Mouse (Mus musculus) limb, embryonic 15.5 days (tissue): ENCODE measurements around the gene Exosc8. TPM values are rescaled to one million over a fixed set of nuclear protein-coding genes. Genes with fewer than 3 reads are reported as not detected.

Experiments
- ATAC-seq: fragments of 200-750 bp; cut with Nextera tagmentation; 2 replicates; pipeline ENCODE4 v1.8.0; 2017; ENCODE audit warnings: low read depth, moderate TSS enrichment; ENCODE audit not compliant: insufficient number of reproducible peaks, low FRiP score, low TSS enrichment
- H3K27ac ChIP-seq: fragments of 300-500 bp; sonication (generic); 2 replicates; pipeline ENCODE4 v1.5.1; 2015; ENCODE audit warnings: moderate library complexity, mild to moderate bottlenecking, inconsistent platforms
- H3K27me3 ChIP-seq: fragments of 300-500 bp; sonication (generic); 2 replicates; pipeline ENCODE4 v1.6.1; 2015; ENCODE audit warnings: inconsistent platforms
- H3K36me3 ChIP-seq: fragments of 300-500 bp; sonication (generic); 2 replicates; pipeline ENCODE4 v1.6.1; 2015; ENCODE audit warnings: inconsistent platforms
- H3K4me1 ChIP-seq: fragments of 300-500 bp; sonication (generic); 2 replicates; pipeline ENCODE4 v1.6.1; 2015; ENCODE audit warnings: inconsistent platforms
- H3K4me2 ChIP-seq: fragments of 300-500 bp; sonication (generic); 2 replicates; pipeline ENCODE4 v1.6.1; 2015; ENCODE audit warnings: mild to moderate bottlenecking, inconsistent platforms
- H3K4me3 ChIP-seq: fragments of 300-500 bp; sonication (generic); 2 replicates; pipeline ENCODE4 v1.5.1; 2015; ENCODE audit warnings: mild to moderate bottlenecking, inconsistent platforms
- H3K9ac ChIP-seq: fragments of 300-500 bp; sonication (generic); 2 replicates; pipeline ENCODE4 v1.6.1; 2015; ENCODE audit warnings: inconsistent platforms
- H3K9me3 ChIP-seq: fragments of 300-500 bp; sonication (generic); 2 replicates; pipeline ENCODE4 v1.6.1; 2016; ENCODE audit warnings: inconsistent platforms
- WGBS: fragments of 180-500 bp; shearing (Covaris S2); methylation state at CpG from one replicate; pipeline ENCODE4 v1.1.7; 2015; 5-methylcytosine and 5-hydroxymethylcytosine counted together
- polyA plus RNA-seq: library from polyadenylated mRNA; unstranded; fragments of >200 nt; fragmentation: Nextera tagmentation; extraction: Ambion mirVana; gene quantifications from 2 replicates; pipeline ENCODE4 v1.2.1, GENCODE M21; 2015

Gene Exosc8
- polyA plus RNA-seq, 1 experiment from 2014 or later: 101 TPM

DNA sequence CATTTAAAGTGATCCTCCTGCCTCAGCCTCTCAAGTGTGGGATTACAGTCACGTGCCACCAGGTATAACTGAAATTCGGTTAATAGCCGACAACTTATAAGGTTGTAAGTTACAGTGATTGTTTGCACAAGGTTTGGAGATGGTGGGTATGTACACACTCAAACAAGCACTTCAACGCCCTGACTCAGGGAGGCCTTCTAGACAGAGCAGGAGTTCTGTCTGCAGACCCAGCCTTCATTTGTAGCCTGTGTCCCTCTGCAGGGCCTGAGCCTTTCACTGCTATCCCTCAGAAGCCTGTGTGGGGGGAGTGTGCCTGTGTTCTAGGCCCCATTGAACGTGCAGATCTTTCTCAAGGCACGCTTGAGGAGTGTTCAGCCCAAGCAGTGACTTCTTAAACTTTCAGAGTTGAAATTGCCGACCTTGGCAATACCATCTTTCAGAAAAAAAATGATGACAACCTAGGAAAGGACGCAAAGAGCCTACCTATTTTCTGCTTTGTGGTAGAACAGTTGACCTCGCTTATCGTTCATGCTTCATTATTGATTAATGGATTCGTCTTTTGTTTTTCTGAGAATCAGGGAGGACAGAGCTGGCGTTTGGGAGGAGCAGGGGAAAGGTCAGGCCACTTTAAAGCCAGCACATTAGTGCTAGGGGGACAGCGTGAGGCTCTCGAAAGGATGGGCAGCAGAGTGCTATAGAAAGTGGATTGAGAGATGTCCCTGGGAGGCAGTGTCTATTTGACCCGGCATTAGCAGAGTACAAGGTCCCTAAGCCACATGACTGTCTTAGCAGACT, 25.3 kb upstream of the Exosc8 start:
- Histone ChIP-seq H3K9me3 (no peaks in the 10 kb centered on the region), H3K4me2 (no peak overlapping the region), H3K27ac (no peak overlapping the region), H3K9ac (no peak overlapping the region), H3K4me3 (no peak overlapping the region), H3K27me3 (0 out of 2 replicates have a peak, but pooled peaks cover 5% of the 10 kb centered on the region), H3K4me1 (peaks cover 15% of the 10 kb centered on the region), H3K36me3 (no peaks in the 10 kb centered on the region)
- ATAC-seq: no peak
- WGBS: 74% methylated on average over 15 of the region's 15 CpGs

DNA sequence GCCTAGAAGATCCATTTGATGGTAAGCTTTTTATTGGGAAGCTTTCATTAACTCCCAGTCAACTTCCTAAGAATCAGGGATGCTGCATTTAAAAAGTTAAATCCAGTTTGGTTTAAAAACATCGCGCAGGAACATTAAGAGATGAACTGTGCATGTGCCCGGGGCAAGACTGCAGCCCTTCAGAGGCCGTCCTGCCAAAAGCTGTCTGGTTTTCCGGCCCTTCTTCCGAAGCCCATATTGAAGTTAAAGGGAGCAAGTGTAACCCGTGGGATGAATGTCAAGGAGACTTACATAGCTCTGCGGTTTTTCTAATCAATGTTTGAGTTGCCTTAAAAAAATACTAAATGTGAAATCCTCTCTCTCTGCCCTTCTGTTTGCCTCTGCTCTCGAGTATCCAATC, 24.0 kb upstream of the Exosc8 start:
- H3K4me3 ChIP-seq: no peak overlapping the region
- no peak for ATAC-seq
- 68% methylated on average over 9 of the region's 9 CpGs for WGBS
- no peaks in the 10 kb centered on the region for H3K36me3 ChIP-seq
- 0 out of 2 replicates have a peak, but pooled peaks cover 5% of the 10 kb centered on the region for H3K27me3 ChIP-seq
- no peak overlapping the region for H3K4me2 ChIP-seq
- H3K9me3 ChIP-seq: no peaks in the 10 kb centered on the region
- H3K4me1 ChIP-seq: peaks cover 23% of the 10 kb centered on the region
- H3K27ac ChIP-seq: no peak overlapping the region
- H3K9ac ChIP-seq: no peak overlapping the region

- Histone ChIP-seq H3K4me1 (peaks cover 20% of the 10 kb centered on the region), H3K27me3 (0 out of 2 replicates have a peak, but pooled peaks cover 5% of the 10 kb centered on the region), H3K4me2 (no peak overlapping the region), H3K36me3 (no peaks in the 10 kb centered on the region), H3K27ac (no peak overlapping the region), H3K9ac (no peak overlapping the region), H3K9me3 (no peaks in the 10 kb centered on the region), H3K4me3 (no peak overlapping the region)
- no peak for ATAC-seq
- 79% methylated on average over 8 of the region's 8 CpGs for WGBS
Observed at GRCm38 (mm10) chr3:54757446-54757845, 22.3 kb upstream of the Exosc8 start.

DNA sequence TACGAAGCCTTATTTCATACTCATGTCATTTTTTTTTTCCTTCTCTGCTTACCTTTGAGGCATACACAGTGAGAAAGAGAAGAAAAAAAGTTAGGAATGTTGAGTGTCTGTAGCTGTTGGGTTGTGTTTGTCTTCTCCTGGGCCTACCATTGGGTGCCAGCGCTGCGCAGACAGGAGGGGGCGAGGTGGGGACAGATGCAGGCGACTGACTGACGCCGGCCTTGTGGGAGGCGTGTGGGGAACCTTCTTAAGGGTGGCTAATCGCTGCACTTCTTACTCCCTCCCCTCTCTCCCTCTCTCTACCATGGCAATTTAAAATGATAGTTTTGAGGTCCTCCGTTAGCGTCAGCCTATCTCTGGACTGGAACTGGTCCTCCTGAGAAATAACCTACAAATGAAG, 20.9 kb upstream of the Exosc8 start:
- WGBS: 2% methylated on average over 11 of the region's 11 CpGs
- Histone ChIP-seq H3K9me3 (no peaks in the 10 kb centered on the region), H3K4me3 (peak overlapping the region; percentile 64), H3K4me2 (peak overlapping the region; percentile 97), H3K4me1 (peaks cover 20% of the 10 kb centered on the region), H3K27ac (no peak overlapping the region), H3K27me3 (0 out of 2 replicates have a peak, but pooled peaks cover 5% of the 10 kb centered on the region), H3K36me3 (peaks cover 5% of the 10 kb centered on the region), H3K9ac (no peak overlapping the region)
- no peak for ATAC-seq

- WGBS: under 1% methylated on average over 59 of the region's 66 CpGs
- peak; percentile 76 for ATAC-seq
- peak within 1 kb of the TSS; percentile 97 for H3K4me2 ChIP-seq
- H3K36me3 ChIP-seq: peaks cover 12% of the 10 kb centered on the region
- H3K9ac ChIP-seq: peak within 1 kb of the TSS; percentile 64
- peak within 1 kb of the TSS; percentile 64 for H3K4me3 ChIP-seq
- H3K27ac ChIP-seq: peak within 1 kb of the TSS; percentile 47
- peaks cover 20% of the 10 kb centered on the region for H3K4me1 ChIP-seq
- 0 out of 2 replicates have a peak, but pooled peaks cover 5% of the 10 kb centered on the region for H3K27me3 ChIP-seq
- no peaks in the 10 kb centered on the region for H3K9me3 ChIP-seq
Observed at GRCm38 (mm10) chr3:54755145-54756041, 20.2 kb upstream of the Exosc8 start, which contains the start of gene Smad9. Gene Smad9, plus strand, starts transcription at chr3:54755582.

DNA sequence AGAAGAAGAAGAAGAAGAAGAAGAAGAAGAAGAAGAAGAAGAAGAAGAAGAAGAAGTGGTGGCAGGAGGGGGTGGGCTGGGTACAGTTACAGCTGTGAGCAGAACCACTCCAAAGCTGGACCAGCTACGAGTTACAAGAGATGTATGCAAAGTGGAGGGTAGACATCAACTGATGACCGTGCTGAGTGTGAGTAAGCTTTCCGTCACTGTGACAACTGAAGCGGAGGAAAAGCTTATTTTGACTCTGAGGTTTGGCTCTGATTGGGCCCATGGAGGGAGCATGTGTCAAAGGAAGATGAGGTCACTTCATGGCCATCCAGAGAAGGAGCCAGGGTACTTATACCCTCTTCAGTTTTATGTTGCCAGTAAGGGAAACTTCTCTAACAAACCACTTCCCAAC, 18.2 kb upstream of the Exosc8 start:
- Histone ChIP-seq H3K27me3 (0 out of 2 replicates have a peak, but pooled peaks cover 5% of the 10 kb centered on the region), H3K4me1 (peaks cover 20% of the 10 kb centered on the region), H3K27ac (no peak overlapping the region), H3K4me2 (no peak overlapping the region), H3K36me3 (peaks cover 31% of the 10 kb centered on the region), H3K9ac (no peak overlapping the region), H3K4me3 (no peak overlapping the region), H3K9me3 (no peaks in the 10 kb centered on the region)
- no peak for ATAC-seq
- WGBS: 76% methylated on average over 4 of the region's 4 CpGs

- Histone ChIP-seq H3K27me3 (no peaks in the 10 kb centered on the region), H3K36me3 (peaks cover 98% of the 10 kb centered on the region), H3K4me1 (no peaks in the 10 kb centered on the region), H3K4me3 (no peak overlapping the region), H3K4me2 (no peak overlapping the region), H3K9me3 (no peaks in the 10 kb centered on the region), H3K27ac (no peak overlapping the region), H3K9ac (no peak overlapping the region)
- WGBS: 52% methylated on average over 5 of the region's 5 CpGs
- ATAC-seq: no peak
Observed at GRCm38 (mm10) chr3:54745799-54746198, 10.6 kb upstream of the Exosc8 start.

DNA sequence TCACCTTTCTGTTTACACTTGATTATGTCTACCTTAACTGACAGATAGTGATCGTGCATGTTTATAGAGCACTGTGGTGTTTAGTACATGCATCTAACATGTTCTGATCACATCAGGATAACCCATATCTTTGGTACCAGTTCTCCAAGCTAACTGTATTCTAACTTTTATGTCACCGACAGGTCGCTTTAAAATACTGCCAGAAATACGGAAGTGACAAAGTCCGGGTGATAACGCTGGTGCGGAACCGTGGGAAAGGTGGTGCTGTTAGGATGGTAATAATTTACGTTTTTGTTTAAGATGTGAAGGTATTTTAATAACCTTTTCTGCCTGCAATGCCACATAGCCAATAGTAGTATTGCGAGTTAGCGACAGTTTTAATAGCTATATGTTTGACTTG, 6.8 kb upstream of the Exosc8 start:
- ATAC-seq: no peak
- WGBS: 95% methylated on average over 11 of the region's 11 CpGs

DNA sequence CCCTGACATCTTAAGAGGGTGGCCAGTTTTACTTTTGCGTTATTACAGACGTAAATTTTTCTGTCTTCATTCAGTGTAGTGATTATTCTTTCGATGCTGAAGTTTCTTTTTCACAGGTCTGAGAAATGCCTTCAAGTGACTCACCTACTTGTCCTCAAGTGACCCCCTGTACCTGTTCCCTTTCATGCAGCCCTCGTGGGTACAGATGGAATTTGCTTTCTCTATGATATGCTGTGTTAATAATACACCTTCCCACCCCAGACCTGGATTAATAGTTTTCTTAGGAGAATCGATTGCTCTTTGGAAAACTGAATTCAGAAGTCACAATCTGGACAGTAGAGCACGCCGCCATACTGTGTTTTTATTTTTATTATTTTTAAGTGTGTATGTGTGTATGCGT, 2.1 kb upstream of the Exosc8 start:
- WGBS: 94% methylated on average over 8 of the region's 8 CpGs

More for the DNA sequence above, 6.8 kb upstream of the Exosc8 start:
- H3K36me3 ChIP-seq: peaks cover 89% of the 10 kb centered on the region
- H3K4me1 ChIP-seq: no peaks in the 10 kb centered on the region
- H3K27me3 ChIP-seq: no peaks in the 10 kb centered on the region
- no peaks in the 10 kb centered on the region for H3K9me3 ChIP-seq
- no peak overlapping the region for H3K9ac ChIP-seq
- no peak overlapping the region for H3K27ac ChIP-seq
- H3K4me2 ChIP-seq: no peak overlapping the region
- H3K4me3 ChIP-seq: no peak overlapping the region

DNA sequence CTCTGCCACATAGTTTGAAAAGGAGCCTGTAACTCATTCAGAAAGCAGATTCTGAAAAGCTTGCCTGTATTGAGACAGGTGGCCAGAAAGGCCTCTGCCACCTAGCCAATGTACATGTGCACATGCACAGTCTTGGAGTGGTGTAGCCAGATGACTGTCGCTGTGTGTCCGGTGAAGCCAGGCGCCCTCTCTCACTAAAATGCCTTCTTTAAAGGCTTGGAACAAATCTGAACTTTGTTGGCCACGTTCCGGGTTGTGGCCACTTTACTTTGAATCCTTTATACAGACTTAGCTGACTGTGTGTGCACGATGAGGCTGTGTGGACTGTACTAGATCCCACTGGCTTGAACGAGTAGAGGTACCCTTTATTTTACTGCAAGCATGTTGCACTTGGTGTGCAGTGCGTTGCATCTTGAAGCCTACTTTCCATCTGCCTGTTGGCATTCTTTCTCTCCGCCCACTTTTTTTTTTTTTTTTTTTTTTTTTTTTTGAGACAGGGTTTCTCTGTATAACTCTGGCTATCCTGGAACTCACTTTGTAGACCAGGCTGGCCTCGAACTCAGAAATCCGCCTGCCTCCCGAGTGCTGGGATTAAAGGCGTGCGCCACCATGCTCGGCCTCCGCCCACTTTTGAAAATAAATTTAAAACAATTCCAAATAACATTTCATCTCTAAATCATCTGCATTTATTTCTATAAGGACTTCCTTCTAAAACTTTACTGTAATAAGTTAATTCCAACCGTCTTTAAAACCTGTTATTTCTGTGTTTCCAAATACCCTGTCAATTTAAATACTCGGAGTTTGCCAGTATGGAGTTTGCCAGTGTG, 1.1 kb upstream of the Exosc8 start:
- no peak for ATAC-seq
- WGBS: 51% methylated on average over 18 of the region's 18 CpGs
- Histone ChIP-seq H3K4me2 (peak overlapping the region; percentile 68), H3K27ac (peak overlapping the region; percentile 99), H3K4me1 (peaks cover 4% of the 10 kb centered on the region; the same call in 1 of the 2 replicates), H3K9ac (peak overlapping the region; percentile 95), H3K4me3 (peak overlapping the region; percentile 90), H3K9me3 (no peaks in the 10 kb centered on the region), H3K36me3 (peaks cover 49% of the 10 kb centered on the region), H3K27me3 (no peaks in the 10 kb centered on the region)

More for the DNA sequence above, 2.1 kb upstream of the Exosc8 start:
- H3K4me3 ChIP-seq: no peak overlapping the region
- peaks cover 4% of the 10 kb centered on the region; the same call in 1 of the 2 replicates for H3K4me1 ChIP-seq
- peaks cover 52% of the 10 kb centered on the region for H3K36me3 ChIP-seq
- no peaks in the 10 kb centered on the region for H3K27me3 ChIP-seq
- ATAC-seq: no peak
- no peak overlapping the region for H3K4me2 ChIP-seq
- no peaks in the 10 kb centered on the region for H3K9me3 ChIP-seq
- no peak overlapping the region for H3K9ac ChIP-seq
- no peak overlapping the region for H3K27ac ChIP-seq
